Comparison of ENCODE assay signal across 8 mouse cellular contexts in the genomic region with DNA sequence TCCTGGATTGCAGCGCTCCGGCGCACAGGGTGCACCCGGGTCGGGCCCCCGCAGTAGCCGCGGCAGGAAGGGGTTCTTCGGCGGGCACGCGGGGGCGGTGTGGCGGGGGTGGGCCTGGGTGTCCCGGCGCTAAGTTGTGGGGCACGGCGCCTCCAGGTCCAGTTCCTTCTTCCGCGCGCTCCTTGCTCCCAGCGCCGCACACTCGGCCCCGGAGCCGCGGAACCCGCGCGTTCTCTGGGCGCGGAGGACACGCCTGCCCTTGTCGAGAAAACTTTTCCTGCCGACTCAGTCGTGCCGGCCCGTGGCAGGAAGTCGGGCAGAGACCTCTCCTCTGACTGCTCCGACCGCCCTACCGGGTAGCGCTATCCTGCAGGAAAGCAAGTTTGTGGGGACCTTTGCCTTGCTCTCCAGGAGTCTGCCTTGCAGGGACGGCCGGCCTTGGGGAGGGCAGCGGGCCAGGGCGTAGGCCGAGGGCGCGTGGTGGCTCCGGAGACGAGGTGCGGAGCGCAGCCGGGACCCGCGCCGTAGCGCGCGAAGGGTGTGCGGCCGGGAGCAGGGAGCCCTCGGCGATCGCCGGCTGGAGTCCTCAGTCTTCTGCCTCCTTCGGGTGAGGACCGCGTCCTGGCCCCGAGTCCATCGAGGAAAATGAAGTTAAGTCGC. TPM values are rescaled to one million over a fixed set of nuclear protein-coding genes. Genes with fewer than 3 reads are reported as not detected.
A peak's percentile ranks its signal among the peaks of the same experiment; 100 is the strongest.
DNase-seq lines count a peak whose midpoint lies in the region; ATAC-seq and TF ChIP-seq lines count a peak whose summit lies in the region.

No protein-coding gene starts in this region.

- peak overlapping the region; percentile 72 to 83 (median 83) for H3K4me3 ChIP-seq in CH12.LX (replicated peaks in 1 of 3; ENCODE audit: low read depth in 2 of 3, low read length in 2 of 3, poor library complexity in 1 of 3)
- H3K4me3 ChIP-seq in embryonic facial prominence, embryonic 12.5 days = peak overlapping the region; percentile 79
- peak overlapping the region; percentile 77 for H3K4me3 ChIP-seq in heart, embryonic 10.5 days
- H3K4me3 ChIP-seq in lung, embryonic 16.5 days (ENCODE audit: low read length) = peak overlapping the region; percentile 92

- WGBS in embryonic facial prominence, embryonic 12.5 days = under 1% methylated on average over 67 of the region's 73 CpGs
- WGBS in heart, embryonic 10.5 days = under 1% methylated on average over 73 of the region's 73 CpGs
- WGBS in lung, embryonic 16.5 days = under 1% methylated on average over 59 of the region's 73 CpGs

- TF ChIP-seq EP300 in CH12.LX (IDR thresholded peaks at IDR 0.05; ENCODE audit: low read length) = no peak

- TF ChIP-seq RAD21 in CH12.LX (IDR thresholded peaks at IDR 0.05; ENCODE audit: low read depth, low read length) = no peak

- H3K27me3 ChIP-seq in CH12.LX (replicated peaks) = no peaks in the 10 kb centered on the region
- H3K27me3 ChIP-seq in embryonic facial prominence, embryonic 12.5 days = no peaks in the 10 kb centered on the region
- peaks cover 7% of the 10 kb centered on the region; the same call in 1 of the 2 replicates for H3K27me3 ChIP-seq in heart, embryonic 10.5 days (ENCODE audit: insufficient read depth, poor library complexity, severe bottlenecking)
- H3K27me3 ChIP-seq in lung, embryonic 16.5 days (ENCODE audit: control insufficient read depth, insufficient read depth, low read depth, low read length) = no peaks in the 10 kb centered on the region

- peak; percentile 57 for ATAC-seq in embryonic facial prominence, embryonic 12.5 days (ENCODE audit: insufficient number of reproducible peaks, insufficient read depth, low FRiP score, low TSS enrichment)
- ATAC-seq in lung, embryonic 16.5 days (ENCODE audit: low read depth) = peak; percentile 44

- dilution Hi-C loops in CH12.LX (cut with MboI; ENCODE audit: extremely low pct_ligation_motif_present, extremely low pct_unique_long_range_greater_than_20kb, low sequenced_read_pairs) = no loop called here

- H3K79me2 ChIP-seq in CH12.LX (replicated peaks; ENCODE audit: control insufficient read depth, extremely low read depth, insufficient read depth, poor library complexity, severe bottlenecking) = peaks cover 4% of the 10 kb centered on the region

- peak overlapping the region; percentile 66 for H3K9ac ChIP-seq in CH12.LX (ENCODE audit: insufficient read depth, low read depth)
- peak overlapping the region; percentile 88 for H3K9ac ChIP-seq in embryonic facial prominence, embryonic 12.5 days
- H3K9ac ChIP-seq in lung, embryonic 16.5 days (ENCODE audit: low read length) = peak overlapping the region; percentile 96

- TF ChIP-seq POLR2A in CH12.LX (IDR thresholded peaks at IDR 0.05; ENCODE audit: low read depth, low read length) = no peak

- peak overlapping the region; percentile 64 for H3K4me2 ChIP-seq in CH12.LX (ENCODE audit: insufficient read depth, low read depth, poor library complexity, severe bottlenecking)
- H3K4me2 ChIP-seq in embryonic facial prominence, embryonic 12.5 days (replicated peaks) = peak overlapping the region; percentile 92
- peak overlapping the region; percentile 86 for H3K4me2 ChIP-seq in lung, embryonic 16.5 days (ENCODE audit: low read depth, low read length)

- in situ Hi-C loops in CH12.LX (cut with MboI; ENCODE audit: low pct_ligation_motif_present, low pct_unique_long_range_greater_than_20kb, low sequenced_read_pairs) = loop anchor here (25.0 kb wide), 1 partner anchor 261 kb away; no protein-coding TSS in a partner anchor

- no peak for TF ChIP-seq CTCF in CH12.LX (conservative IDR thresholded peaks at IDR 0.05 in 1 of 2, IDR thresholded peaks at IDR 0.05 in 1 of 2; ENCODE audit: low read depth in 2 of 2, low read length in 2 of 2)

- no peak for DNase-seq in CH12.LX (ENCODE audit: extremely low read depth)
- peak; percentile 76 for DNase-seq in adrenal gland, postnatal 25 days
- DNase-seq in heart, embryonic 10.5 days (ENCODE audit: low spot score) = peak; percentile 87
- peak; percentile 73 for DNase-seq in kidney, adult 9 months
- DNase-seq in ovary, postnatal 10 days (ENCODE audit: low spot score) = peak; percentile 63
- DNase-seq in thymus, postnatal 36 days = peak; percentile 79

- H3K36me3 ChIP-seq in CH12.LX (replicated peaks in 1 of 2; ENCODE audit: control insufficient read depth in 1 of 2, insufficient read depth in 1 of 2, low read length in 1 of 2) = no peaks in the 10 kb centered on the region
- no peaks in the 10 kb centered on the region for H3K36me3 ChIP-seq in embryonic facial prominence, embryonic 12.5 days
- no peaks in the 10 kb centered on the region for H3K36me3 ChIP-seq in heart, embryonic 10.5 days
- no peaks in the 10 kb centered on the region for H3K36me3 ChIP-seq in lung, embryonic 16.5 days (ENCODE audit: control insufficient read depth, insufficient read depth, low read length)

- H3K4me1 ChIP-seq in CH12.LX (ENCODE audit: control insufficient read depth in 1 of 2, insufficient read depth in 2 of 2) = peaks cover 3 to 37% of the 10 kb centered on the region in 2 experiments; a peak in 2 of 4 replicates
- peaks cover 19% of the 10 kb centered on the region for H3K4me1 ChIP-seq in embryonic facial prominence, embryonic 12.5 days
- peaks cover 32% of the 10 kb centered on the region for H3K4me1 ChIP-seq in heart, embryonic 10.5 days
- H3K4me1 ChIP-seq in lung, embryonic 16.5 days (replicated peaks; ENCODE audit: control insufficient read depth, insufficient read depth, low read length) = peaks cover 30% of the 10 kb centered on the region

- peak overlapping the region; percentile 8; the same call in 1 of the 2 replicates for H3K27ac ChIP-seq in CH12.LX (ENCODE audit: insufficient read depth, low read depth)
- H3K27ac ChIP-seq in embryonic facial prominence, embryonic 12.5 days = peak overlapping the region; percentile 87
- peak overlapping the region; percentile 94 for H3K27ac ChIP-seq in heart, embryonic 10.5 days
- H3K27ac ChIP-seq in lung, embryonic 16.5 days (ENCODE audit: low read length) = peak overlapping the region; percentile 96

- no peaks in the 10 kb centered on the region for H3K9me3 ChIP-seq in CH12.LX (replicated peaks; ENCODE audit: low read length)
- H3K9me3 ChIP-seq in embryonic facial prominence, embryonic 12.5 days = no peaks in the 10 kb centered on the region
- no peaks in the 10 kb centered on the region for H3K9me3 ChIP-seq in heart, embryonic 10.5 days
- H3K9me3 ChIP-seq in lung, embryonic 16.5 days (ENCODE audit: control insufficient read depth, low read length) = no peaks in the 10 kb centered on the region

TF ChIP-seq in CH12.LX, 34 proteins besides CTCF, POLR2A, EP300 and RAD21:
- TF ChIP-seq NRF1 (IDR thresholded peaks at IDR 0.05; ENCODE audit: low read depth, low read length) (no peak), MAX (IDR thresholded peaks at IDR 0.05; ENCODE audit: low read length) (no peak), TCF12 (IDR thresholded peaks at IDR 0.05; ENCODE audit: low read depth, low read length) (peak; percentile 35; the same call in 1 of the 2 replicates), ZMIZ1 (IDR thresholded peaks at IDR 0.05; ENCODE audit: low read depth, low read length) (no peak), NELFE (IDR thresholded peaks at IDR 0.05; ENCODE audit: low read depth, low read length) (no peak), ELF1 (IDR thresholded peaks at IDR 0.05; ENCODE audit: low read depth, low read length) (no peak), BHLHE40 (IDR thresholded peaks at IDR 0.05; ENCODE audit: low read depth, low read length) (no peak), MEF2A (IDR thresholded peaks at IDR 0.05; ENCODE audit: borderline replicate concordance, low read depth, low read length) (no peak), CHD2 (IDR thresholded peaks at IDR 0.05; ENCODE audit: low read length) (no peak), UBTF (IDR thresholded peaks at IDR 0.05; ENCODE audit: low read depth, low read length) (peak; percentile 20; the same call in 1 of the 2 replicates), SIN3A (IDR thresholded peaks at IDR 0.05; ENCODE audit: low read length) (no peak)

RNA-seq across cellular contexts. Expression of a gene that starts 0.7 kb away (rescaled TPM):
- total RNA-seq in CH12.LX (2012; rRNA removed) = 7.9 and 12.3 TPM in 2 replicates
- total RNA-seq in CH12.LX (2014; rRNA removed) = 11.9 and 12.5 TPM in 2 replicates
- polyA plus RNA-seq in CH12.LX (2012; ENCODE audit: insufficient read length, low read depth) = 11.6 and 15.4 TPM in 2 replicates
- 176 and 192 TPM in 2 replicates for total RNA-seq in adrenal gland, postnatal 25 days (2021)
- polyA plus RNA-seq in embryonic facial prominence, embryonic 12.5 days (2016; fragmentation: Nextera tagmentation; extraction: Ambion mirVana) = 10.0 and 10.8 TPM in 2 replicates
- polyA plus RNA-seq in heart, embryonic 10.5 days (2016; fragmentation: Nextera tagmentation; extraction: Ambion mirVana) = 4.5 and 9.1 TPM in 2 replicates
- polyA plus RNA-seq in lung, embryonic 16.5 days (2015; fragmentation: Nextera tagmentation; extraction: Ambion mirVana) = 8.8 and 10.1 TPM in 2 replicates

Comparison
In these comparisons a context has a peak if more than half of its experiments do, and no peak if none do; other contexts are left out.
1. H3K27ac ChIP-seq: peak in every context shown above with its lines; median percentile 96 in lung, embryonic 16.5 days; 94 in heart, embryonic 10.5 days; 87 in embryonic facial prominence, embryonic 12.5 days; 8 in CH12.LX.